Mouse (Mus musculus) CD8-positive naive resting alpha-beta T cell, adult 57 days (primary cell): ENCODE results near the gene Dnajb12. TPM values are rescaled to one million over a fixed set of nuclear protein-coding genes. Genes with fewer than 3 reads are reported as not detected.

Experiments
- total RNA-seq: library from RNA; stranded (reverse); gene quantifications from one replicate; pipeline ENCODE4 v1.2.4, GENCODE M21; 2023

Dnajb12 gene
- 43.4 TPM for total RNA-seq

DNA sequence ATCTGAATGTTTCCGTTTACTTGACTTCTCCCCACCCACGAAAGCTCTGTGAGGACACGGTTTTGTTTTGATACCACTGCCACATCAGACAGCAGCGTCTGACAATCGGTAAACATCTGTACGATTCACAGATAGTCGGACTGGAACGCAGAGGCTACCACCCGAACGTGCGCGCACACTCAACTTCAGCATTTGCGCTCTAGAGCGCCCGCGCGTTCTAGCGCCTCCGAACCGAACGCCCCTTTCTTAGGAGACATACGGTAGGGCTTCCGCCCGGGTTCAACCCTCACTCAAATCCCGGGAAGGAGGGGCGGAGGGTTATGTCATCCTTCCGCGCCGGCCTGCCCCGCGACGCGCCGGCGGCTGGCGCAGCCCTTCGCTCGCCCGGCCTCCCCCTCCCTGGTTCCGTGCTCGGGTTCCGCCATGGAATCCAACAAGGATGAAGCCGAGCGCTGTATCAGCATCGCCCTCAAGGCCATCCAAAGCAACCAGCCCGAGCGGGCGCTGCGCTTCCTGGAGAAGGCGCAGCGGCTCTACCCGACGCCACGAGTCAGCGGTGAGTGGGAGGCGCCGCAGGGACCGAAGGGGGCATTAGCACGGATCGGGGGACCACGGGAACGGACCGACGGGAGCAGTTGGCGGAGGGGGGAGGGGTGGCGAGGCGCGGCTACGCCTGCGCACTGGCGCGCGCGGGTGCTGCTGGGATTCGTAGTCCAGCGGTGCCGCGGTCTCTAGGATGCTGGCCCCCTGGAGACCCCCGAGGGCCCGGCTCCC is at the start of gene Dnajb12:
TSS of gene Dnajb12 (plus strand) at position 302 of the 774 bp plus-strand sequence.

Other genes starting within 250 kb of the Dnajb12 start
- 26.0 TPM for gene Micu1, start 177.1 kb upstream of the Dnajb12 start, total RNA-seq
- gene Ddit4, start 72.3 kb downstream of the Dnajb12 start, total RNA-seq, result 28.9 TPM
- 27.0 TPM for gene Ascc1, start 123.2 kb downstream of the Dnajb12 start, total RNA-seq
- gene Anapc16, start 123.6 kb downstream of the Dnajb12 start, total RNA-seq, result 48.9 TPM
- 4.7 TPM for gene Spock2, start 226.7 kb downstream of the Dnajb12 start, total RNA-seq